Mouse (Mus musculus) intestine, postnatal 0 days (tissue): Measurements from ENCODE around the gene Castor2. TPM values are rescaled to one million over a fixed set of nuclear protein-coding genes. Genes with fewer than 3 reads are reported as not detected.

Experiments
- ATAC-seq: fragments of 200-750 bp; cut with Nextera tagmentation; 2 replicates; pipeline ENCODE4 v1.8.0; 2017; ENCODE audit warnings: mild to moderate bottlenecking, moderate TSS enrichment, moderate library complexity
- H3K27ac ChIP-seq: fragments of 300-500 bp; sonication (generic); 2 replicates; pipeline ENCODE4 v1.5.1; 2014; ENCODE audit warnings: mild to moderate bottlenecking, low read depth, low read length, moderate library complexity
- H3K27me3 ChIP-seq: fragments of 300-500 bp; sonication (generic); replicated peaks from 2 replicates; pipeline ENCODE4 v1.6.1; 2014; ENCODE audit warnings: low read length, mixed read lengths; ENCODE audit not compliant: control insufficient read depth, insufficient read depth
- H3K36me3 ChIP-seq: fragments of 300-500 bp; sonication (generic); 2 replicates; pipeline ENCODE4 v1.6.1; 2014; ENCODE audit warnings: mild to moderate bottlenecking, moderate library complexity; ENCODE audit not compliant: control insufficient read depth, insufficient read depth
- H3K4me1 ChIP-seq: fragments of 300-500 bp; sonication (generic); replicated peaks from 2 replicates; pipeline ENCODE4 v1.6.1; 2014; ENCODE audit warnings: antibody characterized with exemption, low read length, mixed read lengths; ENCODE audit not compliant: control insufficient read depth, insufficient read depth
- H3K4me2 ChIP-seq: fragments of 300-500 bp; sonication (generic); replicated peaks from 2 replicates; pipeline ENCODE4 v1.6.1; 2014; ENCODE audit warnings: low read depth, mild to moderate bottlenecking, moderate library complexity
- H3K4me3 ChIP-seq: fragments of 300-500 bp; sonication (generic); 2 replicates; pipeline ENCODE4 v1.5.1; 2014; ENCODE audit warnings: low read depth, low read length
- H3K9ac ChIP-seq: fragments of 300-500 bp; sonication (generic); 2 replicates; pipeline ENCODE4 v1.6.1; 2014; ENCODE audit warnings: mild to moderate bottlenecking, low read depth, low read length
- H3K9me3 ChIP-seq: fragments of 300-500 bp; sonication (generic); 2 replicates; pipeline ENCODE4 v1.6.1; 2016; ENCODE audit warnings: mixed run types; ENCODE audit not compliant: control insufficient read depth
- CTCF ChIP-seq: sonication (generic); IDR thresholded peaks from 2 replicates; pipeline ENCODE4 v1.5.1; 2016; ENCODE audit warnings: low read depth, mild to moderate bottlenecking, control low read depth, antibody characterized with exemption, moderate library complexity
- WGBS: fragments of 180-500 bp; shearing (Covaris S2); extraction: QIAGEN DNeasy Blood & Tissue Kit; methylation state at CpG from one replicate; pipeline ENCODE4 v1.1.7; 2014; 5-methylcytosine and 5-hydroxymethylcytosine counted together
- polyA plus RNA-seq: library from polyadenylated mRNA; unstranded; fragments of >200 nt; fragmentation: Nextera tagmentation; extraction: Ambion mirVana; gene quantifications from 2 replicates; pipeline ENCODE4 v1.2.1, GENCODE M21; 2015

Castor2 gene
- polyA plus RNA-seq, 1 experiment from 2014 or later: 24.1 TPM

- WGBS: 69% methylated on average over 4 of the region's 4 CpGs
- no peak for ATAC-seq
- no peaks in the 10 kb centered on the region for H3K9me3 ChIP-seq
- no peak overlapping the region for H3K4me3 ChIP-seq
- no peaks in the 10 kb centered on the region for H3K27me3 ChIP-seq
- peak; percentile 52 for TF ChIP-seq CTCF
- H3K4me2 ChIP-seq: no peak overlapping the region
- H3K36me3 ChIP-seq: no peaks in the 10 kb centered on the region
- H3K27ac ChIP-seq: peak overlapping the region; percentile 62
- H3K4me1 ChIP-seq: no peaks in the 10 kb centered on the region
- H3K9ac ChIP-seq: no peak overlapping the region
Observed at GRCm38 (mm10) chr5:134085227-134085626, 14.3 kb upstream of the Castor2 start.

GRCm38 (mm10) chr5:134085887-134086639 lies 13.4 kb upstream of the Castor2 start:
- Histone ChIP-seq H3K4me3 (no peak overlapping the region), H3K27ac (peak overlapping the region; percentile 62), H3K9ac (no peak overlapping the region), H3K27me3 (no peaks in the 10 kb centered on the region), H3K4me2 (0 out of 2 replicates have a peak overlapping the region, but pooled peaks have one; percentile 21), H3K36me3 (no peaks in the 10 kb centered on the region), H3K4me1 (no peaks in the 10 kb centered on the region), H3K9me3 (no peaks in the 10 kb centered on the region)
- peak; percentile 84 for ATAC-seq
- WGBS: 68% methylated on average over 3 of the region's 3 CpGs
- peak; percentile 72 for TF ChIP-seq CTCF

GRCm38 (mm10) chr5:134087211-134087610 lies 12.3 kb upstream of the Castor2 start:
- Histone ChIP-seq H3K36me3 (no peaks in the 10 kb centered on the region), H3K4me3 (no peak overlapping the region), H3K27me3 (no peaks in the 10 kb centered on the region), H3K4me1 (no peaks in the 10 kb centered on the region), H3K9ac (no peak overlapping the region), H3K4me2 (no peak overlapping the region), H3K27ac (peak overlapping the region; percentile 66), H3K9me3 (no peaks in the 10 kb centered on the region)
- 52% methylated on average over 5 of the region's 5 CpGs for WGBS
- no peak for TF ChIP-seq CTCF
- ATAC-seq: peak; percentile 65

- no peak for TF ChIP-seq CTCF
- no peak for ATAC-seq
- Histone ChIP-seq H3K27ac (no peak overlapping the region), H3K4me2 (no peak overlapping the region), H3K9me3 (no peaks in the 10 kb centered on the region), H3K36me3 (no peaks in the 10 kb centered on the region), H3K4me3 (no peak overlapping the region), H3K9ac (no peak overlapping the region), H3K4me1 (0 out of 2 replicates have a peak, but pooled peaks cover 4% of the 10 kb centered on the region), H3K27me3 (no peaks in the 10 kb centered on the region)
- 96% methylated on average over 2 of the region's 2 CpGs for WGBS
Observed at GRCm38 (mm10) chr5:134095766-134096165, 3.7 kb upstream of the Castor2 start.

- Histone ChIP-seq H3K4me3 (peak overlapping the region; percentile 74), H3K36me3 (no peaks in the 10 kb centered on the region), H3K4me2 (peak overlapping the region; percentile 95), H3K4me1 (peaks cover 4% of the 10 kb centered on the region; the same call in 1 of the 2 replicates), H3K9me3 (no peaks in the 10 kb centered on the region), H3K27ac (no peak overlapping the region), H3K27me3 (no peaks in the 10 kb centered on the region), H3K9ac (no peak overlapping the region)
- 55% methylated on average over 13 of the region's 13 CpGs for WGBS
- no peak for TF ChIP-seq CTCF
- no peak for ATAC-seq
Observed at GRCm38 (mm10) chr5:134098341-134098902, 1.1 kb upstream of the Castor2 start.

- Histone ChIP-seq H3K27ac (no peak overlapping the region), H3K36me3 (no peaks in the 10 kb centered on the region)
- TF ChIP-seq CTCF: no peak
Observed at GRCm38 (mm10) chr5:134098976-134099375, 535 bp upstream of the Castor2 start.

More at GRCm38 (mm10) chr5:134098976-134099375, 535 bp upstream of the Castor2 start:
- H3K4me3 ChIP-seq: peak overlapping the region; percentile 74
- no peak for ATAC-seq
- peaks cover 4% of the 10 kb centered on the region; the same call in 1 of the 2 replicates for H3K4me1 ChIP-seq
- H3K9me3 ChIP-seq: no peaks in the 10 kb centered on the region
- peak overlapping the region; percentile 83 for H3K9ac ChIP-seq
- peak overlapping the region; percentile 95 for H3K4me2 ChIP-seq
- under 1% methylated on average over 17 of the region's 17 CpGs for WGBS
- H3K27me3 ChIP-seq: no peaks in the 10 kb centered on the region
